Mouse (Mus musculus) left cerebral cortex, adult 11 months (tissue): ENCODE measurements around the gene Apold1.

Source experiments
- DNase-seq: peaks from one replicate; pipeline ENCODE4 v3.0.0; 2022; ENCODE audit warnings: low spot score

Apold1 gene

GRCm38 (mm10) chr6:135029246-135029645, 47.7 kb downstream of the Apold1 start:
- no peak for DNase-seq
